Mouse (Mus musculus) kidney, postnatal 0 days (tissue): Measurements from ENCODE around the gene Olfr1111. TPM values are rescaled to one million over a fixed set of nuclear protein-coding genes. Genes with fewer than 3 reads are reported as not detected.
"Not testable (repeated sequence)": the region's sequence is repeated elsewhere in the genome, so short reads cannot be mapped to it uniquely, and the experiment has no call there.

Experiments used
- ATAC-seq: fragments of 200-750 bp; cut with Nextera tagmentation; replicated peaks from 2 replicates; pipeline ENCODE4 v1.8.0; 2017; ENCODE audit warnings: low read depth, moderate number of reproducible peaks, moderate TSS enrichment, moderate library complexity; ENCODE audit not compliant: low FRiP score
- DNase-seq: peaks from one replicate; pipeline ENCODE4 v3.0.0-alpha.2; 2016; ENCODE audit warnings: low spot score
- H3K27ac ChIP-seq: fragments of 300-500 bp; sonication (generic); 2 replicates; pipeline ENCODE4 v1.5.1; 2014; ENCODE audit warnings: mild to moderate bottlenecking
- H3K27me3 ChIP-seq: fragments of 300-500 bp; sonication (generic); 2 replicates; pipeline ENCODE4 v1.6.1; 2014; ENCODE audit warnings: low read length, mixed read lengths; ENCODE audit not compliant: insufficient read depth
- H3K36me3 ChIP-seq: fragments of 300-500 bp; sonication (generic); 2 replicates; pipeline ENCODE4 v1.6.1; 2014; ENCODE audit warnings: low read length, mixed read lengths; ENCODE audit not compliant: insufficient read depth
- H3K4me1 ChIP-seq: fragments of 300-500 bp; sonication (generic); replicated peaks from 2 replicates; pipeline ENCODE4 v1.6.1; 2014; ENCODE audit warnings: antibody characterized with exemption, low read length, mixed read lengths; ENCODE audit not compliant: insufficient read depth
- H3K4me2 ChIP-seq: fragments of 300-500 bp; sonication (generic); 2 replicates; pipeline ENCODE4 v1.6.1; 2014; ENCODE audit warnings: mild to moderate bottlenecking, low read length, moderate library complexity, mixed read lengths
- H3K4me3 ChIP-seq: fragments of 300-500 bp; sonication (generic); replicated peaks from 2 replicates; pipeline ENCODE4 v1.5.1; 2014; ENCODE audit warnings: low read depth, low read length
- H3K9ac ChIP-seq: fragments of 300-500 bp; sonication (generic); 2 replicates; pipeline ENCODE4 v1.6.1; 2014; ENCODE audit warnings: low read depth, low read length
- H3K9me3 ChIP-seq: fragments of 300-500 bp; sonication (generic); replicated peaks from 2 replicates; pipeline ENCODE4 v1.6.1; 2016; ENCODE audit warnings: low read length, inconsistent platforms, mixed read lengths
- CTCF ChIP-seq: IDR thresholded peaks from 2 replicates; pipeline ENCODE4 v1.5.1; 2016; ENCODE audit warnings: antibody characterized with exemption, low read depth, mild to moderate bottlenecking, moderate library complexity
- WGBS: fragments of 180-500 bp; shearing (Covaris S2); extraction: QIAGEN DNeasy Blood & Tissue Kit; methylation state at CpG from one replicate; pipeline ENCODE4 v1.1.7; 2014; 5-methylcytosine and 5-hydroxymethylcytosine counted together
- polyA plus RNA-seq: library from polyadenylated mRNA; unstranded; fragments of >200 nt; fragmentation: Nextera tagmentation; extraction: Ambion mirVana; gene quantifications from 2 replicates; pipeline ENCODE4 v1.2.1, GENCODE M21; 2015

Gene Olfr1111
- not detected in 2 replicates for polyA plus RNA-seq

- H3K4me3 ChIP-seq: no peak within 1 kb of the TSS
- no peak within 1 kb of the TSS for H3K4me2 ChIP-seq
- DNase-seq: no peak
- no peaks in the 10 kb centered on the region for H3K4me1 ChIP-seq
- ATAC-seq: no peak
- no peak within 1 kb of the TSS for H3K9ac ChIP-seq
- H3K9me3 ChIP-seq: no peaks in the 10 kb centered on the region
- no peaks in the 10 kb centered on the region for H3K27me3 ChIP-seq
- H3K36me3 ChIP-seq: no peaks in the 10 kb centered on the region
- no peak for TF ChIP-seq CTCF
- no peak within 1 kb of the TSS for H3K27ac ChIP-seq
Measured at GRCm38 (mm10) chr2:87152524-87152923, at the start of gene Olfr1111. Gene Olfr1111 (minus strand): TSS chr2:87152624.

GRCm38 (mm10) chr2:87187498-87187897 is 35.1 kb upstream of the Olfr1111 start, which contains the start of gene Olfr1112:
Gene Olfr1112 (plus strand): TSS chr2:87187798.
- Histone ChIP-seq H3K4me2 (no peak within 1 kb of the TSS), H3K9me3 (no peaks in the 10 kb centered on the region), H3K36me3 (no peaks in the 10 kb centered on the region), H3K27me3 (no peaks in the 10 kb centered on the region), H3K4me3 (no peak within 1 kb of the TSS), H3K9ac (no peak within 1 kb of the TSS), H3K27ac (no peak within 1 kb of the TSS), H3K4me1 (no peaks in the 10 kb centered on the region)
- no peak for TF ChIP-seq CTCF
- 78% methylated on average over 1 of the region's 1 CpGs for WGBS
- DNase-seq (no peak), ATAC-seq (no peak)

- H3K9me3 ChIP-seq, H3K4me3 ChIP-seq, DNase-seq, H3K36me3 ChIP-seq, H3K4me2 ChIP-seq, H3K4me1 ChIP-seq, H3K27me3 ChIP-seq, H3K27ac ChIP-seq, ATAC-seq, H3K9ac ChIP-seq: not testable (repeated sequence)
- WGBS: 86% methylated on average over 2 of the region's 2 CpGs
Measured at GRCm38 (mm10) chr2:87167731-87168130, 15.3 kb upstream of the Olfr1111 start.

GRCm38 (mm10) chr2:87140200-87140599 is 12.2 kb downstream of the Olfr1111 start, which contains the start of gene Olfr1110:
Gene Olfr1110 (minus strand): TSS chr2:87140300.
- Histone ChIP-seq H3K27me3 (no peaks in the 10 kb centered on the region), H3K4me1 (no peaks in the 10 kb centered on the region), H3K4me2 (no peak within 1 kb of the TSS), H3K36me3 (no peaks in the 10 kb centered on the region), H3K9ac (no peak within 1 kb of the TSS), H3K27ac (no peak within 1 kb of the TSS), H3K9me3 (no peaks in the 10 kb centered on the region), H3K4me3 (no peak within 1 kb of the TSS)
- ATAC-seq: no peak
- 83% methylated on average over 1 of the region's 1 CpGs for WGBS
- no peak for TF ChIP-seq CTCF
- DNase-seq: no peak

GRCm38 (mm10) chr2:87114467-87114866 is 38.0 kb downstream of the Olfr1111 start, which contains the start of gene Olfr259:
Gene Olfr259 (minus strand): TSS chr2:87114567.
- DNase-seq (no peak), ATAC-seq (no peak)
- Histone ChIP-seq H3K4me3 (no peak within 1 kb of the TSS), H3K9me3 (no peaks in the 10 kb centered on the region), H3K36me3 (no peaks in the 10 kb centered on the region), H3K27ac (no peak within 1 kb of the TSS), H3K9ac (no peak within 1 kb of the TSS), H3K27me3 (no peaks in the 10 kb centered on the region), H3K4me1 (no peaks in the 10 kb centered on the region), H3K4me2 (no peak within 1 kb of the TSS)
- no peak for TF ChIP-seq CTCF

Other genes with a start within 250 kb of the Olfr1111 start
- not detected in 2 replicates for gene Olfr1098, start 228.1 kb downstream of the Olfr1111 start, polyA plus RNA-seq
- gene Olfr1099, start 191.9 kb downstream of the Olfr1111 start, polyA plus RNA-seq: not detected in 2 replicates
- gene Olfr1100, start 172.7 kb downstream of the Olfr1111 start, polyA plus RNA-seq: not detected in 2 replicates
- not detected in 2 replicates for gene Olfr1101, start 161.4 kb downstream of the Olfr1111 start, polyA plus RNA-seq
- gene Olfr1102, start 154.2 kb downstream of the Olfr1111 start, polyA plus RNA-seq: not detected in 2 replicates
- not detected in 2 replicates for gene Olfr1104, start 125.5 kb downstream of the Olfr1111 start, polyA plus RNA-seq
- gene Olfr1105, start 116.1 kb downstream of the Olfr1111 start, polyA plus RNA-seq: not detected in 2 replicates
- gene Olfr1106, start 100.4 kb downstream of the Olfr1111 start, polyA plus RNA-seq: not detected in 2 replicates
- not detected in 2 replicates for gene Olfr1107, start 76.8 kb downstream of the Olfr1111 start, polyA plus RNA-seq
- not detected in 2 replicates for gene Olfr1109, start 56.6 kb downstream of the Olfr1111 start, polyA plus RNA-seq
- not detected in 2 replicates for gene Olfr259, start 38.1 kb downstream of the Olfr1111 start, polyA plus RNA-seq
- not detected in 2 replicates for gene Olfr1110, start 12.3 kb downstream of the Olfr1111 start, polyA plus RNA-seq
- not detected in 2 replicates for gene Olfr1112, start 35.2 kb upstream of the Olfr1111 start, polyA plus RNA-seq
- gene Olfr1113, start 56.3 kb upstream of the Olfr1111 start, polyA plus RNA-seq: not detected in 2 replicates
- not detected in 2 replicates for gene Olfr1115, start 95.4 kb upstream of the Olfr1111 start, polyA plus RNA-seq
- not detected in 2 replicates for gene Olfr1116, start 114.9 kb upstream of the Olfr1111 start, polyA plus RNA-seq
- gene Olfr1118, start 155.0 kb upstream of the Olfr1111 start, polyA plus RNA-seq: not detected in 2 replicates
- gene Olfr1120, start 202.2 kb upstream of the Olfr1111 start, polyA plus RNA-seq: not detected in 2 replicates
- gene Olfr1121, start 217.3 kb upstream of the Olfr1111 start, polyA plus RNA-seq: not detected in 2 replicates
- not detected in 2 replicates for gene Olfr1122, start 233.2 kb upstream of the Olfr1111 start, polyA plus RNA-seq